Mouse (Mus musculus): ENCODE measurements around the gene Scn4a.
A peak's percentile ranks its signal among the peaks of the same experiment; 100 is the strongest.

The Scn4a gene

DNA sequence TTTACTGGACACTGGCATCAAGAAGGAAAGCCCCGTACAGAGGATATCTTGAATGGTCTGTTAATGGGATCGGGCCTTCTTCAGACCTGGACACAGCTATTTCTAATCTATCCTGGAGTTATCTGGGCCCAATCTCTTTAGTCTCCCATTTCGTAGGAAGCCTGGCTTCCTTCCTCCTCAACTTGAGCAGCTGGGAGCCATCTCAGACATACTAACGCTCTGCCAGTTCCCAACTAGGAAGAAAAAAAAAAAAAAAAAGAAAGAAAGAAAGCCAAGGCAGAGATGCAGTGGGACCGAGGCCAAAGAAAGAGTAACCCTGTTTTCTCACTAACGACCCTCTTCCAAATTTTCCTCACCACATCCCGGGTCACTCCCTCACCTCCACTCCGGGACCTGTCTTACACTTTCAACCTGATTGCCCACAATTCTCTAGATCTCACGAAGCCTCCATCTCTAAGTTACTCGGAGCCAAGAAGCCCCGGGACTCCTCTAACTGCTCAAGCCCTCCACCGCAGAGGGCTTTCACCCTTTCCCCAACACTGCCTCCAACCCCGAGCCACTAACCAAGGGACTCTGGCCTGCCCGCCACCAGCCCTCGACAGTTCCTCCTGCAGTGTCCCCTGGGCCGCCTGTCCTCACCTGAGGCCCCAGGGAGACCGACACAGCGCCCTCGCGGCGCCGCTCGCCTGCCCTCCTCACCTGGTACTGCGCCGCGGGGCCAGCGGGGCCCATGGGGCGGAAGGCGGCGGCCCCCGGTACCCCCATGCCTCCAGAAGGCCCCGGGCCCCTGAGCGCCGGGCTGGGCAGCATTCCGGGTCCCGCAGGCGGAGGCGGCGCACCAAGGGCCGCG lies 81.1 kb downstream of the Scn4a start:
- DNase-seq, result peak; percentile 76

DNA sequence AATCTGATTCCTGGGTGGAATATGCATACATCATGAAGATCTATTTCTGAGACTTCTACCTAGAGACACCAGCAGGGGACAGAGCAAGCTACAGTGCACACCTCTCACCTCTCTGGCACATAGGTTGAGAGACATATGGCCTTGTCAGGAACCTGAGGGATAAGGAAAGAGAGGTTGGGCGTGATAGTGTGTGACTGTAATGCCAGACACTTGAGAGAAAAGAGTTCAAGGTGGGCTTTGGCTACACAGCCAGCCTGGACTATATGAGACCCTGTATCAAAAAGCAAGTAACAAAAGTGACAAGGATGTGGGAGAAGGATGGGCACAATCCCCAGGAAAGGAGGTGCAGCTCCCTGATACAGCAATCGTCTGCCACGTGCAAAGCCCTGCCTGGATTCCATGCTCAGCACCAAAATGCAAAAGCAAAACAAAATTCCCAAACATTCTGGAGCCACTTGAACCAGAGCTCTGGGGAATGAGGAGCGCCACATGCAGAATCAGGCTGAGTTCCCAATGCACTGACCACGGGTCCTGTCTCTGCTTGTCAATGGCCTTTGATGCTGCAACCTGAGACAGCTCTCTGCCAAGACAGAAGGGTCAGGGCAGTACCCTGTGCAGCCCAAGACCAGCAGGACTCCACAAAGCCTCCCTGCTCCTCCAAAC lies 81.8 kb downstream of the Scn4a start:
- peak; percentile 76 for DNase-seq

DNA sequence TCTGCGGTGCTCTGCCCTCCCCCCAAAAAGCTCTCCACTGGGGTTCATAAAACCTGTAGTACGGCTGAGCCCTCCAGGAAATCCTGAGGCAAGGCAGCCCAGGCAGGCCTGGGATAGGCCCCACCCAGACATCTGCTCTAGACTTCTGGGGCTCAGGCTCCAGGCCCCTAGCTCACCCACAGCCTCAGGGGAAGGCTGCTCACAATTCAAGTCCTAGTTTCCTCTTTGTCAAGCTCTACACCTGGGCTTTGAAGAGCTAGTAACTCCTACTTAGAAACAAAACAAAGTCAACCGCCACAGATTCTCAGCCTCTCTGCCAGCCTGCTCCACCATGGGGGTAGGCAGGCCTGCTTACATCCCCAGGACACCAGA lies 84.0 kb downstream of the Scn4a start:
- DNase-seq, result peak; percentile 81

Measured in cerebellum, adult 9-11 months (tissue).